Mouse (Mus musculus): ENCODE data around the gene Nlrc4. TPM values are rescaled to one million over a fixed set of nuclear protein-coding genes. Genes with fewer than 3 reads are reported as not detected.

Gene Nlrc4
- polyA plus RNA-seq (2012; fragmentation: generic; extraction: Trizol), result under 1 TPM; 0.01 to 0.05 TPM

GRCm38 (mm10) chr17:74458711-74459408 is at the start of gene Nlrc4:
Gene Nlrc4, minus strand, starts transcription at chr17:74459142.

DNA sequence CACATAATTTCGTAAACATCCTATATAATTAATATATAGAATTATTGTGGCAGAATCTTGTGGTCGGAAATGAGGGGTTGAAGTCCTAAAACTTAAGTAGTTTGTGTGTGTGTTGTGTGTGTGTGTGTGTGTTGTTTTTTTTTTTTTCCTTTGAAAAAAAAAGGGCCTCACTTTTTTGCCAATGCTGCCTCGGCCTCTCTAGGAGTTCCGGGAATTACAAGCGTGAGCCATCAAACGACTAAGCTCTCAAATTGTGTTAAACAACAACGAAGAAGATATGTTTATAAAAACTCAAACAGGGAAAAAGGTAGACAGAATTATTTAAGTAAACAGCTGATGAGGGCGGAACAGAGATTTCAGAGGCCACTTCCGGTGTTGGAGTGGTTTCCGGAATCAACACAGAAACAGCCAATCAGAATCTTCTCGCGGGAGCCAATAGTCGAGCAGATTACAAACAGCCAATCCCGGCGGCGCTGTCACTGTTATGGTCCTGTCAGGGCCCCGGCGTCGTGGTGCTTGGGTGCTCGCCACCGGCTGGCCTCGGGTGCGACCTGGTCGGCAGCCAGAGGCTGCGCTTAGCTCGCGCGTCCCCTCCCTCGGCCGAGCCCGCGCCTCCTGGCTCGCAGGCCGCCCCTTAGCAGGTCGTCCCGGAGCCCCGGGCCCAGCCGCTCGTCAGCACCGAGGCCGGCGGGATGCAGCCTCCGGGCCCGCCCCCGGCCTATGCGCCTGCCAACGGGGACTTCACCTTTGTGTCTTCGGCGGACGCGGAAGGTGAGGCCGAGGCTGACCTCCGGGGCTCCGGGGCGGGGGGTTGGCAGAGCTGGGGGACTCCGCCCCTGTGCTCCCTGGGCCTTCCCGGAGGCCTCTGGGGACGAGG is 30.3 kb upstream of the Nlrc4 start, which contains the start of gene Yipf4:
Gene Yipf4, plus strand, starts transcription at position 470 of the 877 bp plus-strand sequence.

DNA sequence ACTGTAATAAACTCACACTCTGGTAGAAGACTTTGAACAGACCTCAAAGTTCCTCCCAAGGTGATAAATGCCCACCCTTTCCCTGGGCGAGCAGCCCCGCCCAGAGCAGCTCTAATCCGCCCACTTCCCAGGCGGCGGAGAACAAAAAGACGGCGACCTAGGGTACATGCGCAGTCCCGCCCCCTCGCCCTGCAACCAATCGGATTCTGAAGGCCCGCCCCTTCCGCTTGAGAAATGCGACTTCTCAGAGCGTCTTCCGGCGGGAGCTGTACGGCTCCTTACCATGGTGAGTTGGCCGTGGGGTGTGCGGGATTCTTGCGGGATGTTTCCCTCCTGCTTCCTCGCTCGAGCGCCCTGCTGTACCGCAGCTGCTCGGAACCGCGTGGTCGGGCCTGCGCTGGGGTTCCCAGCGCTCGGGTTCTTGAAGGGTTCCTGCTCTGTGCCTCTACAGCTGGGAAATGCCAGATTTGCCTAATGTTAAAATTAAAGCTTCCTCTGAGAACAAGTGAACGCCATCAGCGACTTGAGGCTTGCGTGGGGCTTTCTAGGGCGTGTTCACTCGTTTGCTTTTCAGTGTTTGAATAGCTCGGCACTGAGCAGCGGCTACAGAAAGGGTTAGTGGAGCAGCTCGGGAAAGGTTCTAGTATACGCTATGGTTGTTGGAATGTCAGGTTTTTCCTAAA is 63.4 kb downstream of the Nlrc4 start, which contains the start of gene Slc30a6:
Gene Slc30a6, plus strand, starts transcription at position 226 of the 683 bp plus-strand sequence.

Other genes starting within 250 kb of the Nlrc4 start
- gene Memo1, start 163.6 kb downstream of the Nlrc4 start, polyA plus RNA-seq (2012; fragmentation: generic; extraction: Trizol), result 10 to 100 TPM; 14.4 to 32.3 TPM
- 100 to 1,000 TPM in 1 of 2 experiments, 10 to 100 TPM in 1; 85.3 to 113 TPM for gene Dpy30, start 135.2 kb downstream of the Nlrc4 start, polyA plus RNA-seq (2012; fragmentation: generic; extraction: Trizol)
- gene Spast, start 120.2 kb downstream of the Nlrc4 start, polyA plus RNA-seq (2012; fragmentation: generic; extraction: Trizol), result 1 to 10 TPM; 2.5 to 7.7 TPM
- gene Slc30a6, start 63.5 kb downstream of the Nlrc4 start, polyA plus RNA-seq (2012; fragmentation: generic; extraction: Trizol), result 10 to 100 TPM in 1 of 2 experiments, 1 to 10 TPM in 1; 8.0 to 19.7 TPM
- gene Yipf4, start 30.4 kb upstream of the Nlrc4 start, polyA plus RNA-seq (2012; fragmentation: generic; extraction: Trizol), result 10 to 100 TPM in 1 of 2 experiments, 1 to 10 TPM in 1; 2.7 to 37.4 TPM
- 10 to 100 TPM in 1 of 2 experiments, 1 to 10 TPM in 1; 3.9 to 20.9 TPM for gene Birc6, start 69.2 kb upstream of the Nlrc4 start, polyA plus RNA-seq (2012; fragmentation: generic; extraction: Trizol)